Mouse (Mus musculus) ZHBTc4 (cell line): Measurements from ENCODE around the gene Rerg.

Experiments used
- DNase-seq: peaks from one replicate; pipeline ENCODE4 v3.0.0-alpha.2; 2011; ENCODE audit warnings: low read depth, low spot score

Rerg gene

DNA sequence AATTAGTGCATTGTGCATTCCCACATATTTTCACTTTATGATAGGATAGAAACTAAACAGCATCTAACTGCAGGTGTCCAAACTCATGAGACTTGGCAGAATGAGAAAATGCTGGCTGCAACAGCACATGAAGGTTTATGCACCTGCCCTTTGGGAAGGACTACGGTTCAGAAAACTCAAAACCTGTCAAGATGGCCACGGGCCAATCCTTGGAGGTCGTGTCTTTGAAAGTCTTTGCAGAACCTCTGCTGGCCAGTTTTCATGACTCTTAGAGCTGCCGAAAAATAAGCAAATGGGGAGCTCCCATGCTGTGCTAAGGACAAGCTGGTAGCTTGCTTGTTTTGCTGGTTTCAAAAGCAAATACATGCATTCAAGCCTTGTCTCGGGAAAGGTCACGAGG is 156.0 kb downstream of the Rerg start:
- no peak for DNase-seq

DNA sequence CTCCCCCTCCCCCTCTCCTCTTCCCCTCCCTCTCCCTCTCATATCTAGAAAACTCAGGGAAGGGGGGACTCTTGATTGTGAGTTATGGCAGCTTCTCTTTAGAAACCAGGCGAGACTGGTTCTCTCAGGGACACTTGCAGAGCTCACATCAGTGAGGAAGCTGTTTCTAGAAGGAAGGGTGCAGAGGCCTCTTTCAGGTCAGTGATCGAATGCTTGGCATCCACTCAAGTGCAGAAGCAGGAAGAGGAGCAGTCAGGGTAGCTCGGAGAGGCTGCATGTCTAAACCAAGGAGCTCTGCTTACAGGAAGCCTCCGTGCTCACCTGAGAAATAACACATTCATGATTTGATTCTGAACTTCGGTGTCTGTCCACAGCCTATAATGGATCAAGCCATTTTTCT is 159.1 kb downstream of the Rerg start:
- no peak for DNase-seq
